Mouse (Mus musculus) hindbrain, postnatal 0 days (tissue): ENCODE data around the gene Chd2. TPM values are rescaled to one million over a fixed set of nuclear protein-coding genes. Genes with fewer than 3 reads are reported as not detected.
A peak's percentile ranks its signal among the peaks of the same experiment; 100 is the strongest.

Source experiments
- ATAC-seq: fragments of 200-750 bp; cut with Nextera tagmentation; 2 replicates; pipeline ENCODE4 v1.8.0; 2017; ENCODE audit warnings: mild to moderate bottlenecking, moderate TSS enrichment, moderate library complexity
- DNase-seq: peaks from one replicate; pipeline ENCODE4 v3.0.0-alpha.2; 2015; ENCODE audit warnings: low spot score
- H3K27ac ChIP-seq: fragments of 300-500 bp; sonication (generic); 2 replicates; pipeline ENCODE4 v1.5.1; 2014; ENCODE audit warnings: mild to moderate bottlenecking
- H3K27me3 ChIP-seq: fragments of 300-500 bp; sonication (generic); 2 replicates; pipeline ENCODE4 v1.6.1; 2014; ENCODE audit warnings: low read length, mixed read lengths; ENCODE audit not compliant: insufficient read depth
- H3K36me3 ChIP-seq: fragments of 300-500 bp; sonication (generic); 2 replicates; pipeline ENCODE4 v1.6.1; 2014; ENCODE audit warnings: low read length, mixed read lengths; ENCODE audit not compliant: insufficient read depth
- H3K4me1 ChIP-seq: fragments of 300-500 bp; sonication (generic); 2 replicates; pipeline ENCODE4 v1.6.1; 2014; ENCODE audit warnings: antibody characterized with exemption, low read length, mixed read lengths; ENCODE audit not compliant: insufficient read depth
- H3K4me2 ChIP-seq: fragments of 300-500 bp; sonication (generic); 2 replicates; pipeline ENCODE4 v1.6.1; 2014; ENCODE audit warnings: low read depth, mild to moderate bottlenecking, low read length, moderate library complexity, mixed read lengths
- H3K4me3 ChIP-seq: fragments of 300-500 bp; sonication (generic); 2 replicates; pipeline ENCODE4 v1.5.1; 2014; ENCODE audit warnings: low read length
- H3K9ac ChIP-seq: fragments of 300-500 bp; sonication (generic); replicated peaks from 2 replicates; pipeline ENCODE4 v1.6.1; 2014; ENCODE audit warnings: mild to moderate bottlenecking, low read length, moderate library complexity, mixed read lengths
- H3K9me3 ChIP-seq: fragments of 300-500 bp; sonication (generic); 2 replicates; pipeline ENCODE4 v1.6.1; 2016; ENCODE audit warnings: low read length, mixed read lengths
- CTCF ChIP-seq: IDR thresholded peaks from 2 replicates; pipeline ENCODE4 v1.5.1; 2016; ENCODE audit warnings: antibody characterized with exemption, control low read depth, low read depth
- WGBS: fragments of 180-500 bp; shearing (Covaris S2); extraction: QIAGEN DNeasy Blood & Tissue Kit; methylation state at CpG from one replicate; pipeline ENCODE4 v1.1.7; 2014; 5-methylcytosine and 5-hydroxymethylcytosine counted together
- polyA plus RNA-seq: library from polyadenylated mRNA; unstranded; fragments of >200 nt; fragmentation: Nextera tagmentation; extraction: Ambion mirVana; gene quantifications from 2 replicates; pipeline ENCODE4 v1.2.1, GENCODE M21; 2015
- total RNA-seq: library from RNA; depleted of rRNA; stranded (reverse); fragments of >200 nt; gene quantifications from 2 replicates; pipeline ENCODE4 v1.2.3, GENCODE M21; 2014

Gene Chd2
- total and polyA plus RNA-seq, 2 experiments from 2014 or later, result 33.4 to 36.1 TPM

GRCm38 (mm10) chr7:73548051-73548450 is 6.4 kb upstream of the Chd2 start:
- DNase-seq, result no peak
- WGBS, result 60% methylated on average over 2 of the region's 2 CpGs
- Histone ChIP-seq H3K9me3 (no peaks in the 10 kb centered on the region), H3K4me1 (peaks cover 12% of the 10 kb centered on the region; the same call in 1 of the 2 replicates), H3K27me3 (no peaks in the 10 kb centered on the region), H3K4me2 (no peak overlapping the region), H3K36me3 (peaks cover 7% of the 10 kb centered on the region), H3K4me3 (no peak overlapping the region), H3K27ac (no peak overlapping the region), H3K9ac (no peak overlapping the region)
- TF ChIP-seq CTCF, result no peak
- no peak for ATAC-seq

- DNase-seq, result no peak
- no peak overlapping the region for H3K4me3 ChIP-seq
- 67% methylated on average over 10 of the region's 10 CpGs for WGBS
- H3K9me3 ChIP-seq, result no peaks in the 10 kb centered on the region
- no peaks in the 10 kb centered on the region for H3K27me3 ChIP-seq
- ATAC-seq, result no peak
- no peak for TF ChIP-seq CTCF
- peak overlapping the region; percentile 6; the same call in 1 of the 2 replicates for H3K4me2 ChIP-seq
- H3K27ac ChIP-seq, result no peak overlapping the region; the same call in 1 of the 2 replicates
- no peak overlapping the region for H3K9ac ChIP-seq
- H3K36me3 ChIP-seq, result peaks cover 7% of the 10 kb centered on the region
- peaks cover 4% of the 10 kb centered on the region; the same call in 1 of the 2 replicates for H3K4me1 ChIP-seq
Observed at GRCm38 (mm10) chr7:73546561-73547510, 5.2 kb upstream of the Chd2 start.

- no peak for DNase-seq
- H3K9me3 ChIP-seq, result no peaks in the 10 kb centered on the region
- no peak overlapping the region for H3K4me2 ChIP-seq
- no peaks in the 10 kb centered on the region for H3K27me3 ChIP-seq
- peaks cover 4% of the 10 kb centered on the region; the same call in 1 of the 2 replicates for H3K4me1 ChIP-seq
- ATAC-seq, result no peak
- no peak for TF ChIP-seq CTCF
- no peak overlapping the region for H3K27ac ChIP-seq
- no peak overlapping the region for H3K9ac ChIP-seq
- 81% methylated on average over 4 of the region's 4 CpGs for WGBS
- no peak overlapping the region for H3K4me3 ChIP-seq
- peaks cover 7% of the 10 kb centered on the region for H3K36me3 ChIP-seq
Observed at GRCm38 (mm10) chr7:73545004-73545403, 3.4 kb upstream of the Chd2 start.

- TF ChIP-seq CTCF, result peak; percentile 41
- H3K36me3 ChIP-seq, result no peaks in the 10 kb centered on the region
- no peak overlapping the region for H3K9ac ChIP-seq
- ATAC-seq (no peak), DNase-seq (no peak)
- H3K9me3 ChIP-seq, result no peaks in the 10 kb centered on the region
- peaks cover 4% of the 10 kb centered on the region; the same call in 1 of the 2 replicates for H3K4me1 ChIP-seq
- no peaks in the 10 kb centered on the region for H3K27me3 ChIP-seq
- peak overlapping the region; percentile 94; the same call in 1 of the 2 replicates for H3K27ac ChIP-seq
- WGBS, result 75% methylated on average over 7 of the region's 7 CpGs
- peak overlapping the region; percentile 71 for H3K4me2 ChIP-seq
- H3K4me3 ChIP-seq, result peak overlapping the region; percentile 53; the same call in 1 of the 2 replicates
Observed at GRCm38 (mm10) chr7:73542131-73542853, 662 bp upstream of the Chd2 start.

GRCm38 (mm10) chr7:73541079-73541390 is 595 bp downstream of the Chd2 start:
- H3K27ac ChIP-seq, result peak overlapping the region; percentile 94
- WGBS, result 1% methylated on average over 4 of the region's 4 CpGs
- H3K9ac ChIP-seq, result peak overlapping the region; percentile 68
- no peaks in the 10 kb centered on the region for H3K27me3 ChIP-seq
- no peak for TF ChIP-seq CTCF
- H3K4me2 ChIP-seq, result peak overlapping the region; percentile 71
- peak overlapping the region; percentile 53 for H3K4me3 ChIP-seq
- DNase-seq (no peak), ATAC-seq (no peak)
- no peaks in the 10 kb centered on the region for H3K36me3 ChIP-seq
- H3K9me3 ChIP-seq, result no peaks in the 10 kb centered on the region
- H3K4me1 ChIP-seq, result peaks cover 6% of the 10 kb centered on the region; the same call in 1 of the 2 replicates

- H3K4me1 ChIP-seq, result peaks cover 6% of the 10 kb centered on the region; the same call in 1 of the 2 replicates
- H3K27me3 ChIP-seq, result no peaks in the 10 kb centered on the region
- peak overlapping the region; percentile 53 for H3K4me3 ChIP-seq
- no peak for ATAC-seq
- no peak for DNase-seq
- TF ChIP-seq CTCF, result no peak
- no peaks in the 10 kb centered on the region for H3K9me3 ChIP-seq
- peak overlapping the region; percentile 71 for H3K4me2 ChIP-seq
- WGBS, result under 1% methylated on average over 12 of the region's 12 CpGs
- H3K36me3 ChIP-seq, result no peaks in the 10 kb centered on the region
- peak overlapping the region; percentile 68 for H3K9ac ChIP-seq
- peak overlapping the region; percentile 83 for H3K27ac ChIP-seq
Observed at GRCm38 (mm10) chr7:73540202-73541078, 1.2 kb downstream of the Chd2 start.
